Mouse (Mus musculus) ES-Bruce4 (cell line): Measurements from ENCODE around the gene C2cd2.

Source experiments
- CTCF ChIP-seq: IDR thresholded peaks from one replicate; pipeline ENCODE4 v1.8.1; 2011; ENCODE audit warnings: low read depth, low read length
- EP300 ChIP-seq: IDR thresholded peaks from 2 replicates; pipeline ENCODE4 v1.6.1; 2011; ENCODE audit warnings: low read depth, low read length; ENCODE audit not compliant: insufficient read depth

- TF ChIP-seq CTCF (no peak), EP300 (no peak)
These were observed 153.5 kb downstream of the C2cd2 start for GRCm38 (mm10) chr16:97808881-97809280.
